Mouse (Mus musculus) liver, embryonic 13.5 days (tissue): ENCODE results near the gene Bsg. TPM values are rescaled to one million over a fixed set of nuclear protein-coding genes. Genes with fewer than 3 reads are reported as not detected.
"Not testable (repeated sequence)": the region's sequence is repeated elsewhere in the genome, so short reads cannot be mapped to it uniquely, and the experiment has no call there.

Experiments
- ATAC-seq: fragments of 200-750 bp; cut with Nextera tagmentation; 2 replicates; pipeline ENCODE4 v1.8.0; 2017; ENCODE audit warnings: low read depth, mild to moderate bottlenecking, moderate number of reproducible peaks, moderate library complexity
- DNase-seq: peaks from one replicate; pipeline ENCODE4 v3.0.0; 2022
- H3K27ac ChIP-seq: fragments of 300-500 bp; sonication (generic); 2 replicates; pipeline ENCODE4 v1.5.1; 2015; ENCODE audit warnings: moderate library complexity, mild to moderate bottlenecking, inconsistent platforms
- H3K27me3 ChIP-seq: fragments of 300-500 bp; sonication (generic); 2 replicates; pipeline ENCODE4 v1.6.1; 2015; ENCODE audit warnings: mild to moderate bottlenecking, inconsistent platforms
- H3K36me3 ChIP-seq: fragments of 300-500 bp; sonication (generic); 2 replicates; pipeline ENCODE4 v1.6.1; 2015; ENCODE audit warnings: mild to moderate bottlenecking, inconsistent platforms
- H3K4me1 ChIP-seq: fragments of 300-500 bp; sonication (generic); replicated peaks from 2 replicates; pipeline ENCODE4 v1.6.1; 2015; ENCODE audit warnings: inconsistent platforms
- H3K4me2 ChIP-seq: fragments of 300-500 bp; sonication (generic); 2 replicates; pipeline ENCODE4 v1.6.1; 2015; ENCODE audit warnings: inconsistent platforms, mild to moderate bottlenecking, moderate library complexity
- H3K4me3 ChIP-seq: fragments of 300-500 bp; sonication (generic); replicated peaks from 2 replicates; pipeline ENCODE4 v1.5.1; 2015; ENCODE audit warnings: mild to moderate bottlenecking, inconsistent platforms
- H3K9ac ChIP-seq: fragments of 300-500 bp; sonication (generic); 2 replicates; pipeline ENCODE4 v1.6.1; 2015; ENCODE audit warnings: mild to moderate bottlenecking, inconsistent platforms
- H3K9me3 ChIP-seq: fragments of 300-500 bp; sonication (generic); replicated peaks from 2 replicates; pipeline ENCODE4 v1.6.1; 2016; ENCODE audit warnings: inconsistent platforms
- WGBS: fragments of 180-500 bp; shearing (Covaris S2); methylation state at CpG from one replicate; pipeline ENCODE4 v1.1.7; 2015; ENCODE audit not compliant: insufficient replicate concordance; 5-methylcytosine and 5-hydroxymethylcytosine counted together
- polyA plus RNA-seq: library from polyadenylated mRNA; unstranded; fragments of >200 nt; fragmentation: Nextera tagmentation; extraction: Ambion mirVana; gene quantifications from 2 replicates; pipeline ENCODE4 v1.2.1, GENCODE M21; 2015

Bsg gene
- polyA plus RNA-seq, 1 experiment from 2014 or later = 903 TPM

- H3K27me3 ChIP-seq = no peaks in the 10 kb centered on the region
- H3K9me3 ChIP-seq = 0 out of 2 replicates have a peak, but pooled peaks cover 4% of the 10 kb centered on the region
- no peak overlapping the region for H3K9ac ChIP-seq
- no peak overlapping the region for H3K4me3 ChIP-seq
- 71% methylated on average over 6 of the region's 6 CpGs for WGBS
- H3K4me2 ChIP-seq = no peak overlapping the region
- DNase-seq (no peak), ATAC-seq (no peak)
- peaks cover 11% of the 10 kb centered on the region for H3K4me1 ChIP-seq
- H3K36me3 ChIP-seq = peaks cover 8% of the 10 kb centered on the region
- H3K27ac ChIP-seq = no peak overlapping the region
These were observed 10.0 kb upstream of the Bsg start for GRCm38 (mm10) chr10:79694379-79694655.

GRCm38 (mm10) chr10:79695231-79696128, 8.8 kb upstream of the Bsg start:
- H3K4me1 ChIP-seq = peaks cover 11% of the 10 kb centered on the region
- H3K9ac ChIP-seq = no peak overlapping the region
- H3K36me3 ChIP-seq = no peaks in the 10 kb centered on the region
- H3K27me3 ChIP-seq = no peaks in the 10 kb centered on the region
- 0 out of 2 replicates have a peak, but pooled peaks cover 4% of the 10 kb centered on the region for H3K9me3 ChIP-seq
- no peak overlapping the region for H3K4me2 ChIP-seq
- DNase-seq (peak; percentile 69), ATAC-seq (peak; percentile 64)
- WGBS = 62% methylated on average over 13 of the region's 13 CpGs
- no peak overlapping the region for H3K27ac ChIP-seq
- no peak overlapping the region for H3K4me3 ChIP-seq

- Histone ChIP-seq H3K9ac (no peak overlapping the region), H3K4me2 (no peak overlapping the region), H3K27me3 (no peaks in the 10 kb centered on the region), H3K36me3 (no peaks in the 10 kb centered on the region), H3K4me3 (no peak overlapping the region), H3K9me3 (0 out of 2 replicates have a peak, but pooled peaks cover 4% of the 10 kb centered on the region), H3K4me1 (peaks cover 18% of the 10 kb centered on the region), H3K27ac (no peak overlapping the region)
- no peak for DNase-seq
- WGBS = 60% methylated on average over 9 of the region's 9 CpGs
- no peak for ATAC-seq
These were observed 8.1 kb upstream of the Bsg start for GRCm38 (mm10) chr10:79696129-79696651.

GRCm38 (mm10) chr10:79697916-79698315, 6.4 kb upstream of the Bsg start:
- Histone ChIP-seq H3K27ac (no peak overlapping the region), H3K4me3 (no peak overlapping the region), H3K9me3 (no peaks in the 10 kb centered on the region), H3K9ac (no peak overlapping the region), H3K4me2 (no peak overlapping the region), H3K36me3 (no peaks in the 10 kb centered on the region), H3K4me1 (peaks cover 26% of the 10 kb centered on the region), H3K27me3 (no peaks in the 10 kb centered on the region)
- WGBS = 40% methylated on average over 6 of the region's 6 CpGs
- ATAC-seq (no peak), DNase-seq (no peak)

- ATAC-seq (no peak), DNase-seq (no peak)
- Histone ChIP-seq H3K9me3 (no peaks in the 10 kb centered on the region), H3K4me2 (no peak overlapping the region), H3K4me3 (no peak overlapping the region), H3K27me3 (no peaks in the 10 kb centered on the region), H3K9ac (no peak overlapping the region), H3K36me3 (no peaks in the 10 kb centered on the region), H3K27ac (no peak overlapping the region), H3K4me1 (peaks cover 27% of the 10 kb centered on the region)
- 79% methylated on average over 6 of the region's 6 CpGs for WGBS
These were observed 5.8 kb upstream of the Bsg start for GRCm38 (mm10) chr10:79698459-79698858.

- H3K9me3 ChIP-seq = no peaks in the 10 kb centered on the region
- ATAC-seq (no peak), DNase-seq (no peak)
- no peak overlapping the region for H3K9ac ChIP-seq
- no peak overlapping the region for H3K4me2 ChIP-seq
- H3K36me3 ChIP-seq = no peaks in the 10 kb centered on the region
- peak overlapping the region; percentile 73 for H3K27ac ChIP-seq
- no peak overlapping the region for H3K4me3 ChIP-seq
- H3K27me3 ChIP-seq = no peaks in the 10 kb centered on the region
- peaks cover 36% of the 10 kb centered on the region for H3K4me1 ChIP-seq
- WGBS = 48% methylated on average over 7 of the region's 7 CpGs
These were observed 3.6 kb upstream of the Bsg start for GRCm38 (mm10) chr10:79700676-79701075.

GRCm38 (mm10) chr10:79701443-79702129, 2.7 kb upstream of the Bsg start:
- H3K9me3 ChIP-seq = no peaks in the 10 kb centered on the region
- DNase-seq = no peak
- H3K4me2 ChIP-seq = no peak overlapping the region
- peaks cover 6% of the 10 kb centered on the region for H3K36me3 ChIP-seq
- no peaks in the 10 kb centered on the region for H3K27me3 ChIP-seq
- peaks cover 38% of the 10 kb centered on the region for H3K4me1 ChIP-seq
- 67% methylated on average over 10 of the region's 10 CpGs for whole genome bisulfite sequencing
- H3K9ac ChIP-seq = no peak overlapping the region
- no peak for ATAC-seq
- peak overlapping the region; percentile 73 for H3K27ac ChIP-seq
- no peak overlapping the region for H3K4me3 ChIP-seq

- ATAC-seq, H3K4me2 ChIP-seq, H3K9ac ChIP-seq, H3K4me3 ChIP-seq, H3K9me3 ChIP-seq, H3K27ac ChIP-seq, H3K27me3 ChIP-seq, DNase-seq: not testable (repeated sequence)
- 78% methylated on average over 4 of the region's 4 CpGs for WGBS
- H3K4me1 ChIP-seq = peaks cover 51% of the 10 kb centered on the region
- H3K36me3 ChIP-seq = peaks cover 20% of the 10 kb centered on the region
These were observed 1.3 kb upstream of the Bsg start for GRCm38 (mm10) chr10:79702970-79703369.

- Histone ChIP-seq H3K4me3 (peak overlapping the region; percentile 78), H3K9me3 (no peaks in the 10 kb centered on the region), H3K36me3 (peaks cover 26% of the 10 kb centered on the region), H3K27ac (peak overlapping the region; percentile 66), H3K27me3 (no peaks in the 10 kb centered on the region), H3K4me1 (peaks cover 57% of the 10 kb centered on the region), H3K9ac (peak overlapping the region; percentile 67), H3K4me2 (peak overlapping the region; percentile 65)
- DNase-seq (no peak), ATAC-seq (no peak)
- 71% methylated on average over 10 of the region's 10 CpGs for WGBS
These were observed 750 bp upstream of the Bsg start for GRCm38 (mm10) chr10:79703541-79703940.

GRCm38 (mm10) chr10:79704970-79705360, 674 bp downstream of the Bsg start:
- Histone ChIP-seq H3K4me1 (peaks cover 71% of the 10 kb centered on the region), H3K27ac (peak overlapping the region; percentile 98), H3K4me2 (peak overlapping the region; percentile 99), H3K9me3 (no peaks in the 10 kb centered on the region), H3K4me3 (peak overlapping the region; percentile 78), H3K9ac (peak overlapping the region; percentile 98), H3K27me3 (no peaks in the 10 kb centered on the region), H3K36me3 (peaks cover 40% of the 10 kb centered on the region)
- ATAC-seq = no peak
- no peak for DNase-seq
- WGBS = under 1% methylated on average over 10 of the region's 10 CpGs

- Histone ChIP-seq H3K4me2 (peak overlapping the region; percentile 99), H3K4me1 (peaks cover 77% of the 10 kb centered on the region), H3K27ac (peak overlapping the region; percentile 98), H3K9ac (peak overlapping the region; percentile 98), H3K4me3 (peak overlapping the region; percentile 78), H3K9me3 (no peaks in the 10 kb centered on the region), H3K36me3 (peaks cover 50% of the 10 kb centered on the region), H3K27me3 (no peaks in the 10 kb centered on the region)
- ATAC-seq (peak; percentile 86), DNase-seq (peak; percentile 89)
- WGBS = 21% methylated on average over 5 of the region's 5 CpGs
These were observed 1.7 kb downstream of the Bsg start for GRCm38 (mm10) chr10:79705951-79706350.
